Mouse (Mus musculus) MEL (cell line): Measurements from ENCODE around the gene Mmd. TPM values are rescaled to one million over a fixed set of nuclear protein-coding genes. Genes with fewer than 3 reads are reported as not detected.

ENCODE experiments used
- DNase-seq: peaks from one replicate; pipeline ENCODE4 v3.0.0; 2011; ENCODE audit warnings: low read depth, low spot score
- H3K27ac ChIP-seq: 2 replicates; pipeline ENCODE4 v1.5.1; 2012; ENCODE audit warnings: low read depth, mild to moderate bottlenecking, control low read depth, low read length, moderate library complexity; ENCODE audit not compliant: control insufficient read depth
- H3K27me3 ChIP-seq, 2 experiments: fragments of 150-350 bp in 1 of 2; sonication (generic) in 1 of 2; 2 replicates each; pipeline ENCODE4 v1.6.1; 2012; ENCODE audit warnings: low read length in 2 of 2, mild to moderate bottlenecking in 2 of 2, improper control_type of control experiment in 1 of 2, moderate library complexity in 1 of 2; ENCODE audit not compliant: insufficient read depth in 2 of 2, control insufficient read depth in 1 of 2
- H3K36me3 ChIP-seq, 2 experiments: 2 replicates each; pipeline ENCODE4 v1.6.1; 2012 to 2014; ENCODE audit warnings: low read length in 2 of 2, improper control_type of control experiment in 1 of 2, inconsistent platforms in 1 of 2, mild to moderate bottlenecking in 1 of 2; ENCODE audit not compliant: insufficient read depth in 2 of 2, control insufficient read depth in 1 of 2
- H3K4me1 ChIP-seq, 2 experiments: fragments of 150-350 bp in 1 of 2; sonication (generic) in 1 of 2; 2 replicates each; pipeline ENCODE4 v1.6.1; 2012; ENCODE audit warnings: low read length in 2 of 2, improper control_type of control experiment in 1 of 2, mild to moderate bottlenecking in 1 of 2; ENCODE audit not compliant: insufficient read depth in 2 of 2, control insufficient read depth in 1 of 2
- H3K4me3 ChIP-seq, 2 experiments: fragments of 150-350 bp in 1 of 2; sonication (generic) in 1 of 2; 2 replicates each; pipeline ENCODE4 v1.5.1; 2012; ENCODE audit warnings: low read depth in 2 of 2, low read length in 2 of 2, mild to moderate bottlenecking in 2 of 2, moderate library complexity in 2 of 2, control low read depth in 1 of 2, improper control_type of control experiment in 1 of 2; ENCODE audit not compliant: control insufficient read depth in 1 of 2, insufficient read depth in 1 of 2
- H3K79me2 ChIP-seq: 2 replicates; pipeline ENCODE4 v1.6.1; 2012; ENCODE audit warnings: mild to moderate bottlenecking, low read length, moderate library complexity; ENCODE audit not compliant: control insufficient read depth, poor library complexity, insufficient read depth
- H3K9ac ChIP-seq: 2 replicates; pipeline ENCODE4 v1.6.1; 2012; ENCODE audit warnings: low read depth, mild to moderate bottlenecking, control low read depth, low read length, moderate library complexity; ENCODE audit not compliant: control insufficient read depth, poor library complexity, severe bottlenecking
- H3K9me3 ChIP-seq: fragments of 150-350 bp; sonication (generic); replicated peaks from 2 replicates; pipeline ENCODE4 v1.6.1; 2012; ENCODE audit warnings: mild to moderate bottlenecking, low read length, improper control_type of control experiment, moderate library complexity; ENCODE audit not compliant: insufficient read depth
- BHLHE40 ChIP-seq: IDR thresholded peaks from 2 replicates; pipeline ENCODE4 v1.6.1; 2012; ENCODE audit warnings: low read depth, mild to moderate bottlenecking, inconsistent platforms, low read length, improper control_type of control experiment, borderline replicate concordance
- CHD2 ChIP-seq: IDR thresholded peaks from 2 replicates; pipeline ENCODE4 v1.6.1; 2011; ENCODE audit warnings: low read length, improper control_type of control experiment
- CTCF ChIP-seq, 3 experiments: IDR thresholded peaks in 2 of 3; conservative IDR thresholded peaks in 1 of 3; 2 replicates each; pipeline ENCODE4 v1.5.1; 2011 to 2012; ENCODE audit warnings: low read length in 3 of 3, low read depth in 2 of 3, mild to moderate bottlenecking in 2 of 3, improper control_type of control experiment in 1 of 3, inconsistent platforms in 1 of 3, mixed read lengths in 1 of 3, moderate library complexity in 1 of 3; ENCODE audit not compliant: control insufficient read depth in 1 of 3, insufficient read depth in 1 of 3, poor library complexity in 1 of 3, severe bottlenecking in 1 of 3
- E2F4 ChIP-seq: IDR thresholded peaks from 2 replicates; pipeline ENCODE4 v1.6.1; 2011; ENCODE audit warnings: low read depth, low read length, improper control_type of control experiment, borderline replicate concordance
- ELF1 ChIP-seq: IDR thresholded peaks from 2 replicates; pipeline ENCODE4 v1.6.1; 2014; ENCODE audit warnings: low read depth, mild to moderate bottlenecking, inconsistent platforms, low read length, improper control_type of control experiment, moderate library complexity
- GABPA ChIP-seq: IDR thresholded peaks from 2 replicates; pipeline ENCODE4 v1.6.1; 2012; ENCODE audit warnings: low read depth, mild to moderate bottlenecking, inconsistent platforms, low read length, improper control_type of control experiment, moderate library complexity
- HCFC1 ChIP-seq: IDR thresholded peaks from 2 replicates; pipeline ENCODE4 v1.6.1; 2012; ENCODE audit warnings: low read depth, mild to moderate bottlenecking, inconsistent platforms, low read length, improper control_type of control experiment, moderate library complexity
- JUND ChIP-seq: IDR thresholded peaks from 2 replicates; pipeline ENCODE4 v1.6.1; 2011; ENCODE audit warnings: low read depth, mild to moderate bottlenecking, improper control_type of control experiment, low read length
- MAFK ChIP-seq: IDR thresholded peaks from 2 replicates; pipeline ENCODE4 v1.6.1; 2011; ENCODE audit warnings: low read depth, mild to moderate bottlenecking, low read length, improper control_type of control experiment, borderline replicate concordance
- MAZ ChIP-seq: IDR thresholded peaks from 2 replicates; pipeline ENCODE4 v1.6.1; 2012; ENCODE audit warnings: low read depth, mild to moderate bottlenecking, inconsistent platforms, low read length, improper control_type of control experiment
- MXI1 ChIP-seq: IDR thresholded peaks from 2 replicates; pipeline ENCODE4 v1.6.1; 2011; ENCODE audit warnings: mild to moderate bottlenecking, low read depth, low read length, improper control_type of control experiment
- MYC ChIP-seq: IDR thresholded peaks from 2 replicates; pipeline ENCODE4 v1.6.1; 2011; ENCODE audit warnings: low read depth, mild to moderate bottlenecking, low read length, improper control_type of control experiment, moderate library complexity
- NELFE ChIP-seq: IDR thresholded peaks from 2 replicates; pipeline ENCODE4 v1.6.1; 2011; ENCODE audit warnings: low read depth, low read length, improper control_type of control experiment
- POLR2A ChIP-seq, 2 experiments: IDR thresholded peaks; 2 replicates each; pipeline ENCODE4 v1.6.1; 2011 to 2012; ENCODE audit warnings: low read length in 2 of 2, mild to moderate bottlenecking in 2 of 2, control low read depth in 1 of 2, improper control_type of control experiment in 1 of 2, low read depth in 1 of 2, moderate library complexity in 1 of 2; ENCODE audit not compliant: control insufficient read depth in 1 of 2, insufficient read depth in 1 of 2, poor library complexity in 1 of 2
- POLR2AphosphoS2 ChIP-seq: IDR thresholded peaks from 2 replicates; pipeline ENCODE4 v1.6.1; 2011; ENCODE audit warnings: low read length, improper control_type of control experiment
- RAD21 ChIP-seq: IDR thresholded peaks from 2 replicates; pipeline ENCODE4 v1.6.1; 2011; ENCODE audit warnings: mild to moderate bottlenecking, low read depth, low read length, improper control_type of control experiment
- RCOR1 ChIP-seq: IDR thresholded peaks from 2 replicates; pipeline ENCODE4 v1.6.1; 2012; ENCODE audit warnings: low read depth, mild to moderate bottlenecking, inconsistent platforms, low read length, improper control_type of control experiment
- SIN3A ChIP-seq: IDR thresholded peaks from 2 replicates; pipeline ENCODE4 v1.6.1; 2012; ENCODE audit warnings: low read length, improper control_type of control experiment, inconsistent platforms
- SMC3 ChIP-seq: IDR thresholded peaks from 2 replicates; pipeline ENCODE4 v1.6.1; 2011; ENCODE audit warnings: low read depth, low read length, improper control_type of control experiment
- TBP ChIP-seq: IDR thresholded peaks from 2 replicates; pipeline ENCODE4 v1.8.0; 2011; ENCODE audit warnings: low read depth, low read length, improper control_type of control experiment
- TCF12 ChIP-seq: IDR thresholded peaks from 2 replicates; pipeline ENCODE4 v1.6.1; 2014; ENCODE audit warnings: low read depth, mild to moderate bottlenecking, inconsistent platforms, low read length, improper control_type of control experiment, moderate library complexity
- UBTF ChIP-seq: IDR thresholded peaks from 2 replicates; pipeline ENCODE4 v1.6.1; 2012; ENCODE audit warnings: low read depth, mild to moderate bottlenecking, inconsistent platforms, low read length, improper control_type of control experiment, moderate library complexity, borderline replicate concordance; ENCODE audit not compliant: insufficient read depth
- USF1 ChIP-seq: IDR thresholded peaks from 2 replicates; pipeline ENCODE4 v1.6.1; 2014; ENCODE audit warnings: low read depth, mild to moderate bottlenecking, inconsistent platforms, low read length, improper control_type of control experiment, moderate library complexity
- USF2 ChIP-seq, 2 experiments: IDR thresholded peaks; 2 replicates each; pipeline ENCODE4 v1.6.1; 2011 to 2012; ENCODE audit warnings: improper control_type of control experiment in 2 of 2, low read length in 2 of 2, borderline replicate concordance in 1 of 2, inconsistent platforms in 1 of 2, low read depth in 1 of 2, mild to moderate bottlenecking in 1 of 2; ENCODE audit not compliant: insufficient read depth in 1 of 2
- ZC3H11A ChIP-seq: IDR thresholded peaks from 2 replicates; pipeline ENCODE4 v1.6.1; 2012; ENCODE audit warnings: low read depth, mild to moderate bottlenecking, inconsistent platforms, low read length, improper control_type of control experiment
- ZMIZ1 ChIP-seq: IDR thresholded peaks from 2 replicates; pipeline ENCODE4 v1.6.1; 2012; ENCODE audit warnings: low read depth, mild to moderate bottlenecking, inconsistent platforms, low read length, improper control_type of control experiment, moderate library complexity
- polyA plus RNA-seq, 2 experiments: library from polyadenylated mRNA; stranded (reverse) in 1 of 2; unstranded in 1 of 2; fragments of >175 nt in 1 of 2; fragments of >200 nt in 1 of 2; gene quantifications; 2 replicates each; pipeline versions ENCODE4 v1.2.1 to v1.2.4; 2012; ENCODE audit warnings: low replicate concordance in 2 of 2, low read depth in 1 of 2; ENCODE audit not compliant: insufficient read length in 2 of 2, insufficient read depth in 1 of 2, missing spikeins in 1 of 2
- total RNA-seq: library from RNA; depleted of rRNA; stranded (reverse); fragments of 300-350 nt; gene quantifications from 2 replicates; pipeline ENCODE4 v1.2.3, GENCODE M21; 2012

Gene Mmd
- total and polyA plus RNA-seq, 3 experiments: 7.4 to 15.5 TPM; not detected in 1

DNA sequence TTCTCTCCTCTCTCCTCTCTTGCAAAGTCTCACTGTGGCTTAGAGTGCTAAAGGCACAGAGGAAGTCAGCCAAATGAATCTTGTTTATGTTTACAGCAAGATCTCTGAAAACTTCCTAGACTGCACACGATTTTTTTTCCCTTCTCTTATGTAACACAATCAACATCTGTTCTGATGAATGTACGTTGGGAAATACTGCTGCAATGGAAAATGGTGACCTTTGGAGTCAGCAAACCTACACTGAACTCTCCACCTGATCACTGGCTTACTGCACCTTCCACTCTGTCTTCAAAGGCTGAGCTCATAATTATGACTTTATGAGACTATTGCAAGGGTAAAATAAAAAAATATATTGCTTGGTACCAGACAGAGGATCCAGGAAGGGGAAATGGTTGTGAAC is 17.6 kb upstream of the Mmd start:
- no peak for TF ChIP-seq MYC
- no peak for TF ChIP-seq MAFK
- no peak for TF ChIP-seq CTCF (IDR thresholded peaks at IDR 0.05 in 2 of 3, conservative IDR thresholded peaks at IDR 0.05 in 1 of 3; ENCODE audit: control insufficient read depth in 1 of 3, insufficient read depth in 1 of 3, low read depth in 2 of 3, low read length in 3 of 3, poor library complexity in 1 of 3, severe bottlenecking in 1 of 3)
- no peak for TF ChIP-seq HCFC1
- no peak for TF ChIP-seq BHLHE40
- no peak for TF ChIP-seq GABPA
- no peak for TF ChIP-seq POLR2AphosphoS2
- TF ChIP-seq USF1: no peak
- no peak for TF ChIP-seq SMC3
- TF ChIP-seq SIN3A: no peak
- no peak for TF ChIP-seq CHD2
- no peak for TF ChIP-seq ELF1
- TF ChIP-seq USF2 (IDR thresholded peaks at IDR 0.05; ENCODE audit: borderline replicate concordance in 1 of 2, insufficient read depth in 1 of 2, low read depth in 1 of 2, low read length in 2 of 2): no peak
- TF ChIP-seq ZC3H11A: no peak
- no peak for TF ChIP-seq MAZ
- no peak for TF ChIP-seq MXI1
- TF ChIP-seq JUND: no peak
- TF ChIP-seq UBTF: no peak
- TF ChIP-seq, all 39 proteins: peak for 0
- no peak for DNase-seq
- peaks cover 0 to 19% of the 10 kb centered on the region in 2 experiments; a peak in 2 of 4 replicates for H3K4me1 ChIP-seq
- H3K27ac ChIP-seq: no peak overlapping the region
- H3K36me3 ChIP-seq: peaks cover 0 to 9% of the 10 kb centered on the region in 2 experiments; a peak in 2 of 4 replicates
- no peaks in the 10 kb centered on the region for H3K9me3 ChIP-seq
- H3K4me3 ChIP-seq: no peak overlapping the region
- H3K9ac ChIP-seq: no peak overlapping the region
- no peaks in the 10 kb centered on the region for H3K79me2 ChIP-seq
- peaks cover 2 to 9% of the 10 kb centered on the region in 2 experiments; a peak in 3 of 4 replicates for H3K27me3 ChIP-seq

DNA sequence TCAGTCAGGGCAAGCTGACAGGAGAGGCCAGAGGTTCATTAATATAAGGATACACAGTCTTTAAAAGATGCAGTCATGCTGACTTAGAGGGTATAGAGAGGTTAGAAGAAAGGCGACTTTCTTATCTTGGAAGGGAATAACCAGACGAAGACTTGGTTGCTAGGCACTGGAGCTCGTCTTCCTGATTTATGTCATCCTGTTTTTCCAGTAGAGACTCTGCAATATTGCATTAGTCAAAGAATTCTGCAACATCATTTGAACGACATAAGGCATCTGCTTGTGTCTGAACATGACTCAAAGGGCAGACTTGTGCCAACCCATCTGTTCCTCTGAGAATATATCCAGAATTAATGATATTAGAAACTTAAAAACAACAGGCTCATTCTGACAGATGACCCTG is 16.6 kb upstream of the Mmd start:
- DNase-seq: no peak
- Histone ChIP-seq H3K4me3 (no peak overlapping the region), H3K27me3 (peaks cover 2 to 10% of the 10 kb centered on the region in 2 experiments; a peak in 3 of 4 replicates), H3K79me2 (no peaks in the 10 kb centered on the region), H3K9ac (no peak overlapping the region), H3K9me3 (no peaks in the 10 kb centered on the region), H3K4me1 (peaks cover 0 to 13% of the 10 kb centered on the region in 2 experiments; a peak in 2 of 4 replicates), H3K27ac (no peak overlapping the region), H3K36me3 (peaks cover 0 to 5% of the 10 kb centered on the region in 2 experiments; a peak in 2 of 4 replicates)
- TF ChIP-seq POLR2A (IDR thresholded peaks at IDR 0.05; ENCODE audit: control insufficient read depth in 1 of 2, insufficient read depth in 1 of 2, low read depth in 1 of 2, low read length in 2 of 2, poor library complexity in 1 of 2) (no peak), NELFE (no peak), TCF12 (no peak), BHLHE40 (no peak), GABPA (no peak), ZMIZ1 (no peak), RCOR1 (no peak), UBTF (no peak), TBP (no peak), ELF1 (no peak), E2F4 (no peak), MAFK (no peak), RAD21 (no peak), HCFC1 (no peak)
